Mouse (Mus musculus) lung, embryonic 16.5 days (tissue): ENCODE data around the gene Bglap3. TPM values are rescaled to one million over a fixed set of nuclear protein-coding genes. Genes with fewer than 3 reads are reported as not detected.

Experiments used
- ATAC-seq: fragments of 200-750 bp; cut with Nextera tagmentation; 2 replicates; pipeline ENCODE4 v1.8.0; 2017; ENCODE audit warnings: low read depth, mild to moderate bottlenecking, moderate library complexity
- H3K27ac ChIP-seq: fragments of 300-500 bp; sonication (generic); 2 replicates; pipeline ENCODE4 v1.5.1; 2014; ENCODE audit warnings: mild to moderate bottlenecking, control low read depth, low read length
- H3K27me3 ChIP-seq: fragments of 300-500 bp; sonication (generic); 2 replicates; pipeline ENCODE4 v1.6.1; 2014; ENCODE audit warnings: low read depth, low read length, mixed read lengths; ENCODE audit not compliant: control insufficient read depth, insufficient read depth
- H3K36me3 ChIP-seq: fragments of 300-500 bp; sonication (generic); 2 replicates; pipeline ENCODE4 v1.6.1; 2014; ENCODE audit warnings: low read length; ENCODE audit not compliant: control insufficient read depth, insufficient read depth
- H3K4me1 ChIP-seq: fragments of 300-500 bp; sonication (generic); replicated peaks from 2 replicates; pipeline ENCODE4 v1.6.1; 2014; ENCODE audit warnings: low read length, mixed read lengths; ENCODE audit not compliant: control insufficient read depth, insufficient read depth
- H3K4me2 ChIP-seq: fragments of 300-500 bp; sonication (generic); 2 replicates; pipeline ENCODE4 v1.6.1; 2014; ENCODE audit warnings: low read depth, low read length, control low read depth
- H3K4me3 ChIP-seq: fragments of 300-500 bp; sonication (generic); 2 replicates; pipeline ENCODE4 v1.5.1; 2014; ENCODE audit warnings: mild to moderate bottlenecking, low read length, control low read depth
- H3K9ac ChIP-seq: fragments of 300-500 bp; sonication (generic); 2 replicates; pipeline ENCODE4 v1.6.1; 2014; ENCODE audit warnings: low read length, control low read depth
- H3K9me3 ChIP-seq: fragments of 300-500 bp; sonication (generic); 2 replicates; pipeline ENCODE4 v1.6.1; 2016; ENCODE audit warnings: low read length; ENCODE audit not compliant: control insufficient read depth
- WGBS: fragments of 180-500 bp; shearing (Covaris S2); extraction: QIAGEN DNeasy Blood & Tissue Kit; methylation state at CpG from one replicate; pipeline ENCODE4 v1.1.7; 2014; 5-methylcytosine and 5-hydroxymethylcytosine counted together
- polyA plus RNA-seq: library from polyadenylated mRNA; unstranded; fragments of >200 nt; fragmentation: Nextera tagmentation; extraction: Ambion mirVana; gene quantifications from 2 replicates; pipeline ENCODE4 v1.2.1, GENCODE M21; 2015

Gene Bglap3
- polyA plus RNA-seq, 1 experiment from 2014 or later: 0.13 TPM

GRCm38 (mm10) chr3:88365705-88366361 lies 6.7 kb downstream of the Bglap3 start:
- Histone ChIP-seq H3K27ac (no peak overlapping the region), H3K9me3 (no peaks in the 10 kb centered on the region), H3K9ac (no peak overlapping the region), H3K4me1 (peaks cover 13% of the 10 kb centered on the region), H3K4me2 (no peak overlapping the region), H3K27me3 (peaks cover 8% of the 10 kb centered on the region), H3K4me3 (no peak overlapping the region), H3K36me3 (peaks cover 14% of the 10 kb centered on the region)
- no peak for ATAC-seq
- WGBS: 40% methylated on average over 34 of the region's 34 CpGs

GRCm38 (mm10) chr3:88364337-88364736 lies 8.2 kb downstream of the Bglap3 start, which contains the start of gene Paqr6:
Gene Paqr6, plus strand, starts transcription at chr3:88364584.
- Histone ChIP-seq H3K4me1 (peaks cover 13% of the 10 kb centered on the region), H3K4me3 (peak within 1 kb of the TSS; percentile 42), H3K9me3 (no peaks in the 10 kb centered on the region), H3K27ac (0 out of 2 replicates have a peak within 1 kb of the TSS, but pooled peaks have one; percentile 37), H3K4me2 (peak within 1 kb of the TSS; percentile 58), H3K36me3 (peaks cover 25% of the 10 kb centered on the region), H3K27me3 (peaks cover 8% of the 10 kb centered on the region), H3K9ac (peak within 1 kb of the TSS; percentile 34)
- ATAC-seq: peak; percentile 79
- under 1% methylated on average over 13 of the region's 16 CpGs for WGBS

GRCm38 (mm10) chr3:88363700-88364099 lies 8.8 kb downstream of the Bglap3 start:
- H3K9me3 ChIP-seq: no peaks in the 10 kb centered on the region
- H3K27ac ChIP-seq: 0 out of 2 replicates have a peak overlapping the region, but pooled peaks have one; percentile 37
- H3K9ac ChIP-seq: no peak overlapping the region; the same call in 1 of the 2 replicates
- no peak overlapping the region for H3K4me3 ChIP-seq
- ATAC-seq: peak; percentile 4; the same call in 1 of the 2 replicates
- H3K4me2 ChIP-seq: no peak overlapping the region
- peaks cover 8% of the 10 kb centered on the region for H3K27me3 ChIP-seq
- peaks cover 30% of the 10 kb centered on the region for H3K36me3 ChIP-seq
- 48% methylated on average over 4 of the region's 4 CpGs for WGBS
- H3K4me1 ChIP-seq: peaks cover 13% of the 10 kb centered on the region

GRCm38 (mm10) chr3:88361612-88362313 lies 10.8 kb downstream of the Bglap3 start:
- Histone ChIP-seq H3K4me1 (peaks cover 13% of the 10 kb centered on the region), H3K27me3 (peaks cover 8% of the 10 kb centered on the region), H3K4me2 (no peak overlapping the region), H3K27ac (no peak overlapping the region), H3K9me3 (no peaks in the 10 kb centered on the region), H3K9ac (no peak overlapping the region), H3K4me3 (no peak overlapping the region), H3K36me3 (peaks cover 41% of the 10 kb centered on the region)
- ATAC-seq: no peak
- WGBS: 82% methylated on average over 2 of the region's 2 CpGs

- no peak for ATAC-seq
- H3K4me1 ChIP-seq: peaks cover 13% of the 10 kb centered on the region
- no peak overlapping the region for H3K4me2 ChIP-seq
- no peak overlapping the region for H3K9ac ChIP-seq
- peaks cover 7% of the 10 kb centered on the region for H3K27me3 ChIP-seq
- H3K9me3 ChIP-seq: no peaks in the 10 kb centered on the region
- peaks cover 47% of the 10 kb centered on the region for H3K36me3 ChIP-seq
- no peak overlapping the region for H3K27ac ChIP-seq
- 64% methylated on average over 6 of the region's 6 CpGs for WGBS
- H3K4me3 ChIP-seq: no peak overlapping the region
Measured at GRCm38 (mm10) chr3:88361096-88361495, 11.4 kb downstream of the Bglap3 start.

GRCm38 (mm10) chr3:88359989-88360388 lies 12.6 kb downstream of the Bglap3 start:
- Histone ChIP-seq H3K27me3 (no peaks in the 10 kb centered on the region; the same call in 1 of the 2 replicates), H3K4me2 (no peak overlapping the region), H3K9me3 (no peaks in the 10 kb centered on the region), H3K36me3 (peaks cover 59% of the 10 kb centered on the region), H3K4me3 (no peak overlapping the region), H3K9ac (no peak overlapping the region), H3K27ac (no peak overlapping the region), H3K4me1 (peaks cover 13% of the 10 kb centered on the region)
- ATAC-seq: no peak
- 60% methylated on average over 3 of the region's 3 CpGs for WGBS

- no peak overlapping the region for H3K27ac ChIP-seq
Measured at GRCm38 (mm10) chr3:88359584-88359983, 13.0 kb downstream of the Bglap3 start.

GRCm38 (mm10) chr3:88354396-88355165 lies 18.0 kb downstream of the Bglap3 start:
- 88% methylated on average over 8 of the region's 8 CpGs for WGBS
- ATAC-seq: no peak
- H3K4me3 ChIP-seq: no peak overlapping the region
- H3K4me2 ChIP-seq: no peak overlapping the region
- no peaks in the 10 kb centered on the region for H3K27me3 ChIP-seq
- H3K4me1 ChIP-seq: no peaks in the 10 kb centered on the region
- no peak overlapping the region for H3K27ac ChIP-seq
- H3K36me3 ChIP-seq: peaks cover 78% of the 10 kb centered on the region
- H3K9me3 ChIP-seq: no peaks in the 10 kb centered on the region
- H3K9ac ChIP-seq: no peak overlapping the region

More at GRCm38 (mm10) chr3:88359584-88359983, 13.0 kb downstream of the Bglap3 start:
- ATAC-seq: no peak
- no peaks in the 10 kb centered on the region for H3K27me3 ChIP-seq
- H3K9ac ChIP-seq: no peak overlapping the region
- H3K4me2 ChIP-seq: no peak overlapping the region
- H3K4me1 ChIP-seq: peaks cover 9% of the 10 kb centered on the region
- peaks cover 62% of the 10 kb centered on the region for H3K36me3 ChIP-seq
- WGBS: 74% methylated on average over 5 of the region's 5 CpGs
- no peak overlapping the region for H3K4me3 ChIP-seq
- H3K9me3 ChIP-seq: no peaks in the 10 kb centered on the region

GRCm38 (mm10) chr3:88352907-88353306 lies 19.6 kb downstream of the Bglap3 start:
- no peaks in the 10 kb centered on the region for H3K4me1 ChIP-seq
- H3K4me2 ChIP-seq: no peak overlapping the region
- ATAC-seq: 0 out of 2 replicates have a peak, but pooled peaks have one; percentile 20
- no peak overlapping the region for H3K27ac ChIP-seq
- H3K27me3 ChIP-seq: no peaks in the 10 kb centered on the region
- no peak overlapping the region for H3K9ac ChIP-seq
- no peaks in the 10 kb centered on the region for H3K9me3 ChIP-seq
- H3K4me3 ChIP-seq: no peak overlapping the region
- WGBS: 85% methylated on average over 9 of the region's 9 CpGs
- peaks cover 77% of the 10 kb centered on the region for H3K36me3 ChIP-seq
